Mouse (Mus musculus) cerebellum, adult (tissue): ENCODE measurements around the gene Sncg.
"Not testable (repeated sequence)": the region's sequence is repeated elsewhere in the genome, so short reads cannot be mapped to it uniquely, and the experiment has no call there.

Experiments
- ATAC-seq: cut with Nextera tagmentation; 2 replicates; pipeline ENCODE4 v1.9.2; 2017; ENCODE audit warnings: mild to moderate bottlenecking, moderate library complexity, mixed read lengths; ENCODE audit not compliant: insufficient number of reproducible peaks, low FRiP score, low TSS enrichment

The Sncg gene

GRCm38 (mm10) chr14:34371763-34372162, 2.8 kb downstream of the Sncg start:
- ATAC-seq = no peak

- no peak for ATAC-seq
Measured at GRCm38 (mm10) chr14:34370921-34371320, 3.7 kb downstream of the Sncg start.

GRCm38 (mm10) chr14:34370203-34370602, 4.4 kb downstream of the Sncg start:
- ATAC-seq = no peak

GRCm38 (mm10) chr14:34365147-34365507, 9.5 kb downstream of the Sncg start:
- ATAC-seq = no peak

GRCm38 (mm10) chr14:34364254-34365146, 10.1 kb downstream of the Sncg start:
- not testable (repeated sequence) for ATAC-seq

GRCm38 (mm10) chr14:34363490-34364253, 10.9 kb downstream of the Sncg start:
- peak; percentile 83 for ATAC-seq

GRCm38 (mm10) chr14:34362726-34363445, 11.7 kb downstream of the Sncg start:
- peak; percentile 89 for ATAC-seq

GRCm38 (mm10) chr14:34362135-34362534, 12.5 kb downstream of the Sncg start:
- no peak for ATAC-seq

- ATAC-seq = no peak
Measured at GRCm38 (mm10) chr14:34360251-34360650, 14.3 kb downstream of the Sncg start.

- no peak for ATAC-seq
Measured at GRCm38 (mm10) chr14:34359676-34360244, 14.8 kb downstream of the Sncg start.

- no peak for ATAC-seq
Measured at GRCm38 (mm10) chr14:34357671-34358455, 16.7 kb downstream of the Sncg start.

GRCm38 (mm10) chr14:34355301-34355700, 19.3 kb downstream of the Sncg start, which contains the start of gene Fam25c:
TSS of gene Fam25c (minus strand) at chr14:34355433.
- ATAC-seq = no peak

- ATAC-seq = no peak
Measured at GRCm38 (mm10) chr14:34354456-34354855, 20.1 kb downstream of the Sncg start.

- ATAC-seq = no peak
Measured at GRCm38 (mm10) chr14:34353326-34353725, 21.3 kb downstream of the Sncg start.

- ATAC-seq = no peak
Measured at GRCm38 (mm10) chr14:34352523-34352922, 22.1 kb downstream of the Sncg start.

GRCm38 (mm10) chr14:34351660-34352059, 22.9 kb downstream of the Sncg start:
- no peak for ATAC-seq

GRCm38 (mm10) chr14:34349007-34349406, 25.6 kb downstream of the Sncg start:
- ATAC-seq = no peak

- no peak for ATAC-seq
Measured at GRCm38 (mm10) chr14:34348301-34348700, 26.3 kb downstream of the Sncg start.

GRCm38 (mm10) chr14:34347084-34347483, 27.5 kb downstream of the Sncg start:
- no peak for ATAC-seq
